Mouse (Mus musculus) heart, postnatal 0 days (tissue): ENCODE results near the gene Nop56. TPM values are rescaled to one million over a fixed set of nuclear protein-coding genes. Genes with fewer than 3 reads are reported as not detected.

Experiments used
- ATAC-seq: fragments of 200-750 bp; cut with Nextera tagmentation; 2 replicates; pipeline ENCODE4 v1.8.0; 2017; ENCODE audit warnings: low read depth, moderate number of reproducible peaks, moderate library complexity; ENCODE audit not compliant: insufficient read depth
- DNase-seq: peaks from one replicate; pipeline ENCODE4 v3.0.0-alpha.2; 2016; ENCODE audit warnings: low spot score
- H3K27ac ChIP-seq: fragments of 300-500 bp; sonication (generic); 2 replicates; pipeline ENCODE4 v1.5.1; 2014; ENCODE audit warnings: low read depth, mild to moderate bottlenecking
- H3K27me3 ChIP-seq: fragments of 300-500 bp; sonication (generic); 2 replicates; pipeline ENCODE4 v1.6.1; 2014; ENCODE audit warnings: low read length, mixed read lengths; ENCODE audit not compliant: control insufficient read depth, insufficient read depth
- H3K36me3 ChIP-seq: fragments of 300-500 bp; sonication (generic); replicated peaks from 2 replicates; pipeline ENCODE4 v1.6.1; 2014; ENCODE audit warnings: low read length, mixed read lengths; ENCODE audit not compliant: control insufficient read depth, insufficient read depth
- H3K4me1 ChIP-seq: fragments of 300-500 bp; sonication (generic); 2 replicates; pipeline ENCODE4 v1.6.1; 2014; ENCODE audit warnings: antibody characterized with exemption; ENCODE audit not compliant: control insufficient read depth, insufficient read depth
- H3K4me2 ChIP-seq: fragments of 300-500 bp; sonication (generic); 2 replicates; pipeline ENCODE4 v1.6.1; 2014; ENCODE audit warnings: low read depth, mild to moderate bottlenecking, low read length, moderate library complexity
- H3K4me3 ChIP-seq: fragments of 300-500 bp; sonication (generic); 2 replicates; pipeline ENCODE4 v1.5.1; 2014; ENCODE audit warnings: low read depth, low read length
- H3K9ac ChIP-seq: fragments of 300-500 bp; sonication (generic); replicated peaks from 2 replicates; pipeline ENCODE4 v1.6.1; 2014; ENCODE audit warnings: low read depth, low read length, mixed read lengths
- H3K9me3 ChIP-seq: fragments of 300-500 bp; sonication (generic); replicated peaks from 2 replicates; pipeline ENCODE4 v1.6.1; 2016; ENCODE audit warnings: low read length; ENCODE audit not compliant: control insufficient read depth
- CTCF ChIP-seq: IDR thresholded peaks from 2 replicates; pipeline ENCODE4 v1.5.1; 2016; ENCODE audit warnings: antibody characterized with exemption, control low read depth, low read depth
- EP300 ChIP-seq: IDR thresholded peaks from 2 replicates; pipeline ENCODE4 v1.6.1; 2016; ENCODE audit warnings: antibody characterized with exemption, low read depth
- WGBS: fragments of 180-500 bp; shearing (Covaris S2); extraction: QIAGEN DNeasy Blood & Tissue Kit; methylation state at CpG from one replicate; pipeline ENCODE4 v1.1.7; 2014; 5-methylcytosine and 5-hydroxymethylcytosine counted together
- polyA plus RNA-seq: library from polyadenylated mRNA; unstranded; fragments of >200 nt; fragmentation: Nextera tagmentation; extraction: Ambion mirVana; gene quantifications from 2 replicates; pipeline ENCODE4 v1.2.1, GENCODE M21; 2015
- total RNA-seq: library from RNA; depleted of rRNA; stranded (reverse); fragments of >200 nt; gene quantifications from 2 replicates; pipeline ENCODE4 v1.2.3, GENCODE M21; 2014; ENCODE audit warnings: low replicate concordance; rRNA removed

The Nop56 gene
- total and polyA plus RNA-seq, 2 experiments from 2014 or later: 50.9 to 57.6 TPM

DNA sequence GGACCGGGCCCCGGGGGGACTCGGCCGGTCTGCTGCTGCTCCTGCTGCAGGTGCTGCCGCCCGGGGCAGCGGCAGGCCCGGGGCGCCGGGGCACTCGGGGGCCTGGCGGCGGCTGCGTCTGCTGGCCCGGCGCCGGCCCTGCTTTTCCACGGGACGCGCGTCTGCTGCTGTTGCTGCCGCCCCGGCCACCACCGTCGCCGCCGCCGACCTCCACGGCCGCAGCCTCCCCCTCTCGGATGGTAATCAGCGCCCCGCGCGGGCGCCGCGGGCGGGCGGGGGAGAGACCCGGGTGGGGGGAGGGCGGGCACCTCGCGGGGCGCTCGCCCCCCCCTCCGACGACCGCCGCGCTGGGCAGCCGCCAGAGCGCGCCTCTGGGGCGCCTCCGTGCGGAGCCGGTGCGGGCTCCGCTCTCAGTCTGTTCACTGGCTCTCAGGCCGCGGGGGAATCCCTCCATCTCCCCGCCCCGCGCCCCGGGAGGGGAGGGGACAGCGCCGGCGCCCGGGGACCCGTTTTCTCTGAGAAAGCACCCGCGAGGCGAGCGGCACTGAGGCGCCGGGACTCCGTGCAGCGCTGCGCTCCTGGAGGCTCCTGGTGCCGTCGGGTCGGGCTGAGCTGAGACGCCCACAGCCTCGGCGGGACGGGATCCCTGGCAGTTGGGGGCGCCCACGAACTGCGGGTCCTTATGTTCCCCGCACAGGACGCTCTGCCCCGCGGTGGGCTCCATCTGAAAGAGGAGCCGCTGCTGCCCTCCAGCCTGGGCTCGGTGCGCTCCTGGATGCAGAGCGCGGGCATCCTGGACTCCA lies 21.3 kb downstream of the Nop56 start:
- under 1% methylated on average over 60 of the region's 99 CpGs for WGBS
- H3K27me3 ChIP-seq: peaks cover 42% of the 10 kb centered on the region
- no peaks in the 10 kb centered on the region for H3K36me3 ChIP-seq
- ATAC-seq (peak; percentile 59), DNase-seq (no peak)
- no peaks in the 10 kb centered on the region for H3K9me3 ChIP-seq
- peak overlapping the region; percentile 90 for H3K4me2 ChIP-seq
- no peak for TF ChIP-seq EP300
- no peak for TF ChIP-seq CTCF
- H3K9ac ChIP-seq: peak overlapping the region; percentile 60
- H3K4me3 ChIP-seq: peak overlapping the region; percentile 56
- no peak overlapping the region for H3K27ac ChIP-seq
- H3K4me1 ChIP-seq: peaks cover 8% of the 10 kb centered on the region; the same call in 1 of the 2 replicates

DNA sequence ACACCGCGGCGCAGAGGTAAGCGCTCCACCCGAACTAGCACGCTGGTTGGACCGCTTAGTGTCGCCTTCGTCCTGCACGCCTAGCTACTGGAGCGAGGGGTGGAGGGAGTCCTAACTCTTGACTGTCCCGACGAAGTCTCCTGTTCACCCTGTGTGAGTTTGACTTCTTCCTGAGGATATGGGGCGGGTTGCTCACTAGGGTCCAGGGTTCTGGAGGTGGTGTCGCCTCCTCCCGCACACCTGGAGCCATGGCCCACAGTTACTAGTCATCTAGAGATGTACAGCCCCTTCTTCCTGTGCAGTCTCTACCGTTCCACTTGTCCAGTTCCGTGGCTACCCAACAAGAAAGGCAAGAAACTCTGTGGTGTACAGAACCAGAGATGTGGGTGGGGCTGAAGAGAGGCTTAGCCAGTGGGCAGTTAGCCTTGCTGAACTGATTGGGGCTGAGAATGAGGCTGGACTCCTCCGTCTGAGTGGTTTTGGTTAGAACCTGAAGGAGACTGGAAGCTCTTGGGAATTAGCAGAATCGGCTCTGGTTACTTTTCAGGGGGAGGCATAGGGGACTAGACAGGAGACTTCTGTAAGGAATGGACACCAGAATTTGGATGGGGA lies 22.0 kb downstream of the Nop56 start:
- Histone ChIP-seq H3K36me3 (no peaks in the 10 kb centered on the region), H3K27me3 (peaks cover 42% of the 10 kb centered on the region), H3K4me2 (peak overlapping the region; percentile 90), H3K4me1 (peaks cover 8% of the 10 kb centered on the region; the same call in 1 of the 2 replicates), H3K9me3 (no peaks in the 10 kb centered on the region), H3K4me3 (peak overlapping the region; percentile 56), H3K9ac (no peak overlapping the region; the same call in 1 of the 2 replicates), H3K27ac (no peak overlapping the region)
- DNase-seq: no peak
- WGBS: 6% methylated on average over 20 of the region's 20 CpGs
- no peak for ATAC-seq
- TF ChIP-seq CTCF (no peak), EP300 (no peak)

DNA sequence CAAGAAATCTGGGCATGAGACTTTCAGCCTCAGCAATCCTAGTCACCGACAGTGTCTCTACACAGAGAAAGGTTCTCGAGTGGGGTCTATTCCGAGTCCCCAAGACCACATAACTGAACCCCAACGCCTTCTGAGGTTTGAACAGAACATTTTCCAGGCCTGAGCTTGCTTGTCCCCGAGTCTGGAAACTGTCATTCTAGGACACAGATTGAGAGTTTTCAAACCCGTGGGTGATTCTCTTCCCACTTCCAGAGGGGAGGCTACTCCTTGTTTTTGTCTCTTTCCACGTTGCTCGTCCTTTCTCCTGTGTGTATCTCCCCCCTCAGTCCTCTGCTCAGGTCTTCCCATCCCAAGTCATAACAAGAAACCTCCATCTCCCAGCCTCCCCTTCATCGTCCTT lies 23.4 kb downstream of the Nop56 start:
- TF ChIP-seq EP300 (no peak), CTCF (no peak)
- Histone ChIP-seq H3K27ac (no peak overlapping the region), H3K9me3 (no peaks in the 10 kb centered on the region), H3K27me3 (peaks cover 42% of the 10 kb centered on the region), H3K36me3 (no peaks in the 10 kb centered on the region), H3K4me1 (peaks cover 8% of the 10 kb centered on the region; the same call in 1 of the 2 replicates), H3K4me2 (no peak overlapping the region), H3K9ac (no peak overlapping the region), H3K4me3 (no peak overlapping the region)
- DNase-seq (no peak), ATAC-seq (no peak)
- 69% methylated on average over 9 of the region's 9 CpGs for WGBS

DNA sequence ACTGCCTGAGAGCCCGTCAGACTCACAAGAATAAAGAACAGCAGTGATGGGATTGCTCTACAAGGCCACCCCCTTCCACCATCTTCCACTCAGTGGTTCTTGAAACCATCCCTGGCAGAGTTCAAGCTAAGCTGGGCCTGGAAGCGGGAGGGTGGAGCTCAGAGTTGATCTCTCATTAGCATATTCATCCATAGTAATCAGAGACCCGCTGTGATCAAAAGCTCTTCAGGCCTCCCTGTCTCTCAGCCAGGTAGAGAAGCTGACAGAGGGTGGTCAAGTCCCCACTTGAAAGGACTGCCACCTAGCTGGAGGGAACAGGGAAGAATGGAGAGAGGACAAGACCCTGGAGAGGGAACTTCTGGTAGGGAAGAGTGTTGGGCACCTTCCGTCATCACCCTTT lies 28.8 kb downstream of the Nop56 start:
- Histone ChIP-seq H3K4me1 (no peaks in the 10 kb centered on the region), H3K9me3 (no peaks in the 10 kb centered on the region), H3K4me2 (no peak overlapping the region), H3K27ac (no peak overlapping the region), H3K36me3 (no peaks in the 10 kb centered on the region), H3K4me3 (no peak overlapping the region), H3K27me3 (no peaks in the 10 kb centered on the region; the same call in 1 of the 2 replicates), H3K9ac (no peak overlapping the region)
- DNase-seq (no peak), ATAC-seq (no peak)
- 65% methylated on average over 4 of the region's 4 CpGs for WGBS
- TF ChIP-seq CTCF: no peak
- TF ChIP-seq EP300: no peak

DNA sequence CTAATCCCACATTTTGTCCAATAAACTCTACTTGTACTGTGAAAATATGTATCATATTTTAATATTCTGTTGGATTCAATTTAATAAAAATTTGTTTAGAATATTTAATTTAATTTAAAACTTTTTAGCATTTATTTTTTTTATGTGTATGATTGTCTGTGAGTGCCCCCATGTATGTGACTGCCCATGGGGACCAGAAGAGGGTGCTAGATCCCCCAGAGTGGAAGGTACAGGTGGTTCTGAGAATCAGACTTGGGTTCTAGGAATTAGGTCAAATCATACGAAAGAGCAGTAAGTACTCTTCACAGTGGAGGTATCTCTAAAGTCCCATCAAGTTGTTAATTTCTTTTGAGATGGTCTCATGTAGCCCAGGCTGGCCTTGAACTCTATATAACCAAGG lies 52.8 kb downstream of the Nop56 start:
- no peaks in the 10 kb centered on the region for H3K4me1 ChIP-seq
- H3K4me2 ChIP-seq: no peak overlapping the region
- H3K9me3 ChIP-seq: no peaks in the 10 kb centered on the region
- 67% methylated on average over 1 of the region's 1 CpGs for WGBS
- no peak for DNase-seq
- no peak overlapping the region for H3K27ac ChIP-seq
- H3K4me3 ChIP-seq: no peak overlapping the region
- TF ChIP-seq EP300 (no peak), CTCF (no peak)
- no peaks in the 10 kb centered on the region for H3K27me3 ChIP-seq
- H3K36me3 ChIP-seq: no peaks in the 10 kb centered on the region
- no peak for ATAC-seq
- H3K9ac ChIP-seq: no peak overlapping the region

Other genes with a start within 250 kb of the Nop56 start
- gene Tgm6, start 162.0 kb upstream of the Nop56 start, total RNA-seq: not detected in 2 replicates
- gene Tgm6, start 162.0 kb upstream of the Nop56 start, polyA plus RNA-seq: not detected in 2 replicates
- 375 and 410 TPM in 2 replicates for gene Snrpb, start 95.0 kb upstream of the Nop56 start, total RNA-seq
- gene Snrpb, start 95.0 kb upstream of the Nop56 start, polyA plus RNA-seq: 307 and 316 TPM in 2 replicates
- not detected in 2 replicates for gene Tmc2, start 79.2 kb upstream of the Nop56 start, total RNA-seq
- gene Tmc2, start 79.2 kb upstream of the Nop56 start, polyA plus RNA-seq: not detected in 2 replicates
- 359 and 497 TPM in 2 replicates for gene Idh3b, start 10.1 kb downstream of the Nop56 start, total RNA-seq
- gene Idh3b, start 10.1 kb downstream of the Nop56 start, polyA plus RNA-seq: 512 and 516 TPM in 2 replicates
- 1.1 and 3.4 TPM in 2 replicates for gene Ebf4, start 20.7 kb downstream of the Nop56 start, total RNA-seq
- gene Ebf4, start 20.7 kb downstream of the Nop56 start, polyA plus RNA-seq: 0.16 and 0.18 TPM in 2 replicates
- 6.9 and 7.8 TPM in 2 replicates for gene Cpxm1, start 123.1 kb downstream of the Nop56 start, total RNA-seq
- 9.5 and 11.5 TPM in 2 replicates for gene Cpxm1, start 123.1 kb downstream of the Nop56 start, polyA plus RNA-seq
- not detected in 2 replicates for gene Gm28372, start 130.8 kb downstream of the Nop56 start, total RNA-seq
- not detected in 2 replicates for gene Gm28372, start 130.8 kb downstream of the Nop56 start, polyA plus RNA-seq
- not detected in 2 replicates for gene 1700020A23Rik, start 130.8 kb downstream of the Nop56 start, total RNA-seq
- not detected in 2 replicates for gene 1700020A23Rik, start 130.8 kb downstream of the Nop56 start, polyA plus RNA-seq
- not detected in 2 replicates for gene Tmem239, start 132.0 kb downstream of the Nop56 start, total RNA-seq
- gene Tmem239, start 132.0 kb downstream of the Nop56 start, polyA plus RNA-seq: not detected in 2 replicates
- 37.9 and 46.0 TPM in 2 replicates for gene Vps16, start 149.9 kb downstream of the Nop56 start, total RNA-seq
- gene Vps16, start 149.9 kb downstream of the Nop56 start, polyA plus RNA-seq: 29.4 and 30.2 TPM in 2 replicates
- gene Pced1a, start 150.3 kb downstream of the Nop56 start, total RNA-seq: 6.4 and 11.5 TPM in 2 replicates
- 2.7 and 3.4 TPM in 2 replicates for gene Pced1a, start 150.3 kb downstream of the Nop56 start, polyA plus RNA-seq
- gene Ptpra, start 175.8 kb downstream of the Nop56 start, total RNA-seq: 21.7 and 39.5 TPM in 2 replicates
- gene Ptpra, start 175.8 kb downstream of the Nop56 start, polyA plus RNA-seq: 44.2 and 44.5 TPM in 2 replicates